Mouse (Mus musculus) stomach, embryonic 15.5 days (tissue): ENCODE results near the gene Kmt2a. TPM values are rescaled to one million over a fixed set of nuclear protein-coding genes. Genes with fewer than 3 reads are reported as not detected.

Experiments used
- ATAC-seq: fragments of 200-750 bp; cut with Nextera tagmentation; 2 replicates; pipeline ENCODE4 v1.8.0; 2017; ENCODE audit warnings: low read depth, moderate number of reproducible peaks, moderate TSS enrichment; ENCODE audit not compliant: insufficient read depth, low FRiP score
- H3K27ac ChIP-seq: fragments of 300-500 bp; sonication (generic); 2 replicates; pipeline ENCODE4 v1.5.1; 2015; ENCODE audit warnings: mild to moderate bottlenecking, inconsistent platforms
- H3K27me3 ChIP-seq: fragments of 300-500 bp; sonication (generic); replicated peaks from 2 replicates; pipeline ENCODE4 v1.6.1; 2015; ENCODE audit warnings: inconsistent platforms
- H3K36me3 ChIP-seq: fragments of 300-500 bp; sonication (generic); 2 replicates; pipeline ENCODE4 v1.6.1; 2015; ENCODE audit warnings: inconsistent platforms
- H3K4me1 ChIP-seq: fragments of 300-500 bp; sonication (generic); 2 replicates; pipeline ENCODE4 v1.6.1; 2015; ENCODE audit warnings: inconsistent platforms
- H3K4me2 ChIP-seq: fragments of 300-500 bp; sonication (generic); 2 replicates; pipeline ENCODE4 v1.6.1; 2015; ENCODE audit warnings: mild to moderate bottlenecking, inconsistent platforms
- H3K4me3 ChIP-seq: fragments of 300-500 bp; sonication (generic); replicated peaks from 2 replicates; pipeline ENCODE4 v1.5.1; 2015; ENCODE audit warnings: inconsistent platforms
- H3K9ac ChIP-seq: fragments of 300-500 bp; sonication (generic); 2 replicates; pipeline ENCODE4 v1.6.1; 2015; ENCODE audit warnings: inconsistent platforms
- H3K9me3 ChIP-seq: fragments of 300-500 bp; sonication (generic); 2 replicates; pipeline ENCODE4 v1.6.1; 2016; ENCODE audit warnings: inconsistent platforms
- WGBS: fragments of 180-500 bp; shearing (Covaris S2); methylation state at CpG from one replicate; pipeline ENCODE4 v1.1.7; 2015; 5-methylcytosine and 5-hydroxymethylcytosine counted together
- polyA plus RNA-seq: library from polyadenylated mRNA; unstranded; fragments of >200 nt; fragmentation: Nextera tagmentation; extraction: Ambion mirVana; gene quantifications from 2 replicates; pipeline ENCODE4 v1.2.1, GENCODE M21; 2015

Kmt2a gene
- polyA plus RNA-seq, 1 experiment from 2014 or later = 14.1 TPM

GRCm38 (mm10) chr9:44807141-44807540, 74.0 kb downstream of the Kmt2a start:
- Histone ChIP-seq H3K4me2 (no peak overlapping the region), H3K36me3 (peaks cover 53% of the 10 kb centered on the region), H3K4me1 (no peaks in the 10 kb centered on the region), H3K9me3 (no peaks in the 10 kb centered on the region), H3K27me3 (no peaks in the 10 kb centered on the region), H3K9ac (no peak overlapping the region), H3K27ac (no peak overlapping the region), H3K4me3 (no peak overlapping the region)
- WGBS = 66% methylated on average over 5 of the region's 5 CpGs
- no peak for ATAC-seq

GRCm38 (mm10) chr9:44805536-44805935, 75.6 kb downstream of the Kmt2a start:
- WGBS = 91% methylated on average over 5 of the region's 5 CpGs

GRCm38 (mm10) chr9:44804678-44805077, 76.4 kb downstream of the Kmt2a start:
- Histone ChIP-seq H3K4me1 (no peaks in the 10 kb centered on the region; the same call in 1 of the 2 replicates), H3K36me3 (peaks cover 34% of the 10 kb centered on the region)

More at GRCm38 (mm10) chr9:44805536-44805935, 75.6 kb downstream of the Kmt2a start:
- Histone ChIP-seq H3K4me2 (no peak overlapping the region), H3K27ac (no peak overlapping the region), H3K4me1 (no peaks in the 10 kb centered on the region), H3K27me3 (no peaks in the 10 kb centered on the region), H3K9ac (no peak overlapping the region), H3K9me3 (no peaks in the 10 kb centered on the region), H3K36me3 (peaks cover 43% of the 10 kb centered on the region), H3K4me3 (no peak overlapping the region)
- no peak for ATAC-seq

GRCm38 (mm10) chr9:44802808-44803450, 78.2 kb downstream of the Kmt2a start, which contains the start of gene Ttc36:
Ttc36 (minus strand) TSS chr9:44803072.
- no peak within 1 kb of the TSS for H3K27ac ChIP-seq
- WGBS = 47% methylated on average over 4 of the region's 4 CpGs
- peaks cover 18% of the 10 kb centered on the region for H3K36me3 ChIP-seq
- peaks cover 11% of the 10 kb centered on the region; the same call in 1 of the 2 replicates for H3K4me1 ChIP-seq
- H3K27me3 ChIP-seq = 0 out of 2 replicates have a peak, but pooled peaks cover 3% of the 10 kb centered on the region
- no peak for ATAC-seq
- H3K4me3 ChIP-seq = no peak within 1 kb of the TSS
- H3K9me3 ChIP-seq = no peaks in the 10 kb centered on the region
- H3K4me2 ChIP-seq = no peak within 1 kb of the TSS
- H3K9ac ChIP-seq = no peak within 1 kb of the TSS

More at GRCm38 (mm10) chr9:44804678-44805077, 76.4 kb downstream of the Kmt2a start:
- no peaks in the 10 kb centered on the region for H3K9me3 ChIP-seq
- H3K27me3 ChIP-seq = no peaks in the 10 kb centered on the region
- no peak overlapping the region for H3K27ac ChIP-seq
- WGBS = 87% methylated on average over 10 of the region's 10 CpGs
- ATAC-seq = no peak
- no peak overlapping the region for H3K4me2 ChIP-seq
- H3K9ac ChIP-seq = no peak overlapping the region
- H3K4me3 ChIP-seq = no peak overlapping the region

- H3K36me3 ChIP-seq = peaks cover 8% of the 10 kb centered on the region
- no peak overlapping the region for H3K4me3 ChIP-seq
- H3K4me2 ChIP-seq = no peak overlapping the region
- WGBS = 65% methylated on average over 6 of the region's 6 CpGs
- no peak for ATAC-seq
- H3K9me3 ChIP-seq = no peaks in the 10 kb centered on the region
- H3K27me3 ChIP-seq = 0 out of 2 replicates have a peak, but pooled peaks cover 3% of the 10 kb centered on the region
- no peak overlapping the region for H3K9ac ChIP-seq
- no peak overlapping the region for H3K27ac ChIP-seq
- H3K4me1 ChIP-seq = peaks cover 11% of the 10 kb centered on the region; the same call in 1 of the 2 replicates
These were observed 79.4 kb downstream of the Kmt2a start for GRCm38 (mm10) chr9:44801669-44802068.

- Histone ChIP-seq H3K4me3 (peak overlapping the region; percentile 57), H3K9ac (0 out of 2 replicates have a peak overlapping the region, but pooled peaks have one; percentile 38), H3K9me3 (no peaks in the 10 kb centered on the region), H3K27ac (no peak overlapping the region), H3K4me2 (peak overlapping the region; percentile 99), H3K27me3 (0 out of 2 replicates have a peak, but pooled peaks cover 3% of the 10 kb centered on the region), H3K4me1 (peaks cover 11% of the 10 kb centered on the region; the same call in 1 of the 2 replicates), H3K36me3 (no peaks in the 10 kb centered on the region; the same call in 1 of the 2 replicates)
- ATAC-seq = no peak
- 34% methylated on average over 9 of the region's 9 CpGs for WGBS
These were observed 81.2 kb downstream of the Kmt2a start for GRCm38 (mm10) chr9:44799958-44800324.

GRCm38 (mm10) chr9:44799102-44799957, 81.8 kb downstream of the Kmt2a start, which contains the start of gene Tmem25:
Tmem25 (minus strand) TSS chr9:44799307.
- WGBS = under 1% methylated on average over 75 of the region's 75 CpGs
- peak; percentile 96 for ATAC-seq
- H3K27ac ChIP-seq = peak within 1 kb of the TSS; percentile 80

GRCm38 (mm10) chr9:44798298-44798697, 82.8 kb downstream of the Kmt2a start:
- peak overlapping the region; percentile 99; the same call in 1 of the 2 replicates for H3K4me2 ChIP-seq
- WGBS = 52% methylated on average over 7 of the region's 7 CpGs
- no peak overlapping the region for H3K9ac ChIP-seq
- H3K4me3 ChIP-seq = peak overlapping the region; percentile 57; the same call in 1 of the 2 replicates
- no peaks in the 10 kb centered on the region for H3K9me3 ChIP-seq
- 0 out of 2 replicates have a peak, but pooled peaks cover 3% of the 10 kb centered on the region for H3K27me3 ChIP-seq
- no peak for ATAC-seq
- H3K36me3 ChIP-seq = no peaks in the 10 kb centered on the region
- no peak overlapping the region for H3K27ac ChIP-seq
- H3K4me1 ChIP-seq = peaks cover 11% of the 10 kb centered on the region; the same call in 1 of the 2 replicates

More at GRCm38 (mm10) chr9:44799102-44799957, 81.8 kb downstream of the Kmt2a start, which contains the start of gene Tmem25:
- Histone ChIP-seq H3K4me1 (peaks cover 11% of the 10 kb centered on the region; the same call in 1 of the 2 replicates), H3K27me3 (0 out of 2 replicates have a peak, but pooled peaks cover 3% of the 10 kb centered on the region), H3K4me3 (peak within 1 kb of the TSS; percentile 57), H3K36me3 (no peaks in the 10 kb centered on the region), H3K9ac (peak within 1 kb of the TSS; percentile 38; the same call in 1 of the 2 replicates), H3K4me2 (peak within 1 kb of the TSS; percentile 99), H3K9me3 (no peaks in the 10 kb centered on the region)

- H3K4me2 ChIP-seq = no peak overlapping the region
- H3K36me3 ChIP-seq = peaks cover 22% of the 10 kb centered on the region
- H3K4me1 ChIP-seq = no peaks in the 10 kb centered on the region
- H3K4me3 ChIP-seq = no peak overlapping the region
- H3K9ac ChIP-seq = no peak overlapping the region
- WGBS = 79% methylated on average over 9 of the region's 9 CpGs
- H3K27ac ChIP-seq = no peak overlapping the region
- no peaks in the 10 kb centered on the region for H3K27me3 ChIP-seq
- no peak for ATAC-seq
- H3K9me3 ChIP-seq = no peaks in the 10 kb centered on the region
These were observed 88.3 kb downstream of the Kmt2a start for GRCm38 (mm10) chr9:44792842-44793241.

- Histone ChIP-seq H3K4me2 (peak overlapping the region; percentile 84), H3K36me3 (peaks cover 9% of the 10 kb centered on the region; the same call in 1 of the 2 replicates), H3K9ac (peak overlapping the region; percentile 80), H3K27ac (peak overlapping the region; percentile 90), H3K4me1 (no peaks in the 10 kb centered on the region), H3K9me3 (no peaks in the 10 kb centered on the region), H3K4me3 (peak overlapping the region; percentile 66), H3K27me3 (no peaks in the 10 kb centered on the region)
- peak; percentile 99 for ATAC-seq
- under 1% methylated on average over 41 of the region's 41 CpGs for WGBS
These were observed 108.1 kb downstream of the Kmt2a start for GRCm38 (mm10) chr9:44772750-44773651.

GRCm38 (mm10) chr9:44772392-44772749, 108.7 kb downstream of the Kmt2a start:
- Histone ChIP-seq H3K27me3 (no peaks in the 10 kb centered on the region), H3K4me3 (no peak overlapping the region), H3K36me3 (peaks cover 9% of the 10 kb centered on the region; the same call in 1 of the 2 replicates), H3K4me2 (no peak overlapping the region), H3K27ac (peak overlapping the region; percentile 51; the same call in 1 of the 2 replicates), H3K9me3 (no peaks in the 10 kb centered on the region), H3K9ac (no peak overlapping the region), H3K4me1 (no peaks in the 10 kb centered on the region)
- no peak for ATAC-seq
- whole genome bisulfite sequencing = 19% methylated on average over 5 of the region's 5 CpGs
